Mouse (Mus musculus): Measurements from ENCODE around the gene Mbd6.

The Mbd6 gene

DNA sequence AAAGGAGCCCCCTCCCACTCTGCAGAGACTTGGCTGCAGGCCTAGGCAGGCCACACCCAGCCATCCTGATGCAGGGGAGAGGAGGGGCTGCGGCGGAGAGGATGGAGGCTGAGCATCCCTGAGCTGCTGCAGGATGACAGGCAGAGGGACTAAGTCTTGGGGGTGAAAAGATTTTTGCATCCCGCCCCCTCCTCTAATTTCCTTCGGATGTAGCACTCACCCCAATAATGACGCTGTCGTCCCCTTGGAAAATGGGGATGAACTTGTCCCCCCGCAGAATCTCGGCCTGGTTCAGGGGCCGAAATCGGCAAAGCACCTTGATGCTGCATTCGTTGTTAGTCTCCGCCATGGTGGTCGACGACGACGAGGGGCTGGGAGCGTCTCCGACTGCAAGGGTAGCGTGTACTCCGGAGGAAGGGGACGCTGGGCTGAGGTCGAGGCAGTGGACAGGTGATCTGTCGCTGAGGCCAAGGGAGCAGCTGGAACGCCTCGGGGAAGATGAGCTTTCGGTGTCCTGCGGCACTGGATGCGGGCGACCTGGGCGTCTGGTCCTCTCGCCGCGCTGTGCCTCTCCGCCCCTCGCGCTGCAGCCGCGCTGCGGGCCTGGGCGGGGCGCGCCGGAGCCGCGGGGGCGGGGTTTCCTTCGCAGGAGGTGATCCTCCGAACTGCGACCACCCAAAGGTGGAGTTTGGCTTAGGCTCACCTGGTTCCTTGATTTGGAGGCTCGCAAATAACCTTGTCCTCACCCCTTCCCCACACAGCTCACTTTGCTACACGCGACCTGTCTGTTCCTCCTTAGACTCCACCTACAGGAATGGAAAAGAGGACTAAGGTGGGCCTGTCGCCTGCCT lies 26.0 kb downstream of the Mbd6 start, which contains the start of gene Kif5a:
Gene Kif5a, minus strand, starts transcription at position 801 of the 851 bp plus-strand sequence.
- DNase-seq (ENCODE audit: low spot score), result no peak

DNA sequence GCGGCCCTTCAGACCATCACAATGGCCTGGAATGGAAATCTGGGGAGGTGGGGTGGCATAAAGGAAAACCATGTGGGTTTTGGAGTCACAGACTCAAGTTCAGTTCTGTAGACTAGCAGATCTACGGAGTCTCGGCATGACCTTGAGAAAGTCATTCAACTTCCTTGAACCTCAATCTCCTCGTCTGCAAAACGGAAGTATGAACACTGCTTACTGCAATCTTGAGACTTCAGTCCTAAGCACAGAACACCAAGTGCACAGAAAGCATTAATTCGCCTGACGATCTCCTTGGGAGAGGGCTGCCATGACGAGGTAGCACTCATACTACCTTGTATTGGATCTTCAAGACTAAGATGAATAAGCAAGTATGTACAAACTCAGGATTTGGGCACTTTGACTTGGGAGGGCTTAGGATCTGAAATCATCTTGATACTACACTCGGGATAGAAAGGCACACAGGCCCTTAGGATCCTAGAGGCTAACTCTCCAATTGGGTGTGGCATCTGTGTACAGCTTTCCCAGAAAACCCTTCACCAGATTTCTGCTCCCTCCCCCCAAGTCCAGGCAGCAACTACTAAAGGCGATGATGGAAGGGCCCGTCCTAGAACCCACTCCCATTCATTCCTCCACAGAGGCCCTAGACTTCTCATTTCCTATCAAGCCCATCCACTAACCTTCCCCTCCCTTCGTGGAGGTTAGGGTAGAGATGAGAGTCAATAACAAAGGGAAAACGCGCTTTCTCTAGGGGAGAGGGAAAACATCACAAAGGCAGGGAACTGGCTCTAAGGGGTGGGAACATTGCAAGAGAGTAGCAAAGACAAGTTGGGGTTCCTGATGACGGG lies 26.9 kb downstream of the Mbd6 start:
- DNase-seq (ENCODE audit: low spot score), result no peak

DNA sequence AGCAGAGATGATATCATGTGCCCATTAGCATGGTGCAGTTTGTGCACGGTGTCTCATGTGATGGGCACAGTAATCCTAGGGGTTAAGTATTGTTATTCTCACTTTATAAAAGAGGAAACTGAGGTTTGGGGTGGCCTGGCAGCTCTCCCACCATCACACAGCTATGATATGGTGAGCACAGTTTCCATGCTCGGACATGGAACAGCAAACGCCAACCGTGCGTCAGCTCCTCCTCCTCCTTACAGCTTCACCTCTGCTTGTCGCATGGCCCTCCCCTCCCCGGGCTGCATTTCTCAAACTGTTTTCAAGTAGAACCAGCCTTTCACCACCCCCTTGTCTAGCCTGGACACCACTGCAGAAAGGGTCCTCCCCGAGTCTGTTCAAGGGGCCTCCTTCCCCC lies 30.3 kb downstream of the Mbd6 start:
- DNase-seq (ENCODE audit: low spot score), result no peak

DNA sequence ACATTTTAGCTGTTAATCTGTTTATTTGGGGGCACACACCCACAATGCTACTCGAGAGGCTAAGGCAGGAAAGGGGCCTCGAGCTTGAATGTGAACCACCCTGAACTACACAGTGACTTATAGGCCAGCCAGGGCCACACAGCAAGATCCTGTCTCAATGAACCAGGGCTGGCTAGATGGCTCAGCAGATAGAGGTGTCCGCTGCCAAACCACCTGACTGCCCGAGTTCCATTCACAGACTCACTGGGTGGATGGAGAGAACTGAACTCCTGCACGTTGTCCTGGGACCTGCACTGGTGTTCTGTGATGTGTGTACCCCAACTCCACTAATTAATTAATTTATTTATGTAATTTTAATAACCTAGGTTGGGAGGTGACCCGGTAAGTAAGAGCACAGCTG lies 31.0 kb downstream of the Mbd6 start:
- DNase-seq (ENCODE audit: low spot score), result no peak

DNA sequence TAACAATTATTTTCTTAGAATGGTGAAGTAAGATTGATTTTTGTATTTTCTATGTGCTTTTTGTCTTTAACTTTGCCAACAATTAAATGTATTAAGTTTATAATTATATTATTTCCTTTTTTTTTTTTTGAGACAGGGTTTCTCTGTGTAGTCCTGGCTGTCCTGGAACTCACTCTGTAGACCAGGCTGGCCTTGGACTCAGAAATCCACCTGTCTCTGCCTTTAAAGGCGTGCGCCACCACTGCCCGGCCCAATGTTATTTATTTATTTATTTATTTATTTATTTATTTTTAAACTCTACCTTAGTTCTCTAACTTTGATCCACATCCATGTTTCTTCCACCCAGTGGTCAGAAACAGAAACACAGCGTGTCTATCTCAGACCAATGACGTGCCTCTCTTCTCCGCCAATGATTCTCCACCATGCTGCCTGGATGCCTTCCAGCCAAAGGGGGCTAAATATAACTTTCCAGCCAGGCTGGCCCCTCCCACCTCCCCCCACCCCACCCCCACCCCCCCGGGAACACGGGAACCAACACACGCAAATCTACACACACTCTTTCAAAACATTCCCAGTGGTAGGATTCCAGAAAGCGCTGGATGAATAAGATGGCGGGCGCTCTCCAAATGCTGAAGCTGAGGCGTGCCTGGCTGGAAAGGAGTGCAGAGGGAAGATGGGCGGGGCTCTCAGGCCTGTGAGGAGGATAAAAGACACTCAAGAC lies 33.0 kb downstream of the Mbd6 start:
- no peak for DNase-seq (ENCODE audit: low spot score)

DNA sequence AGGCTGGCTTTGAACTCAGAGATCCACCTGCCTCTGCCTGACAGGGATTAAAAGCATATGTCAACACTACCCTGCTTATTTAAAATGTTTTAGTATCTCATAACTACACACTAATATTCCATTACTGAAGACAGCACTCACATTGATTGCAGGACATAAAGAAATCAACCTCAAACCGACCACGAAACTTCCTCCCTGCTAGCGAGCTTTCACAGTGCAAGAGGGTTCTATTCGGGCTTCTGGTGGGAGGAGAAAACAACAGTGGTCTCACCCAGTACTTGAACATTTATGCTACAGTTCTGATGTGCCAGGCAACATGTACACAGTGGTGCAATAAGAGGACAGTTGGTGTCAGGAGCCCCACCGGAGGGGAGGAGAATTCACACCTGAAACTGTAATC lies 38.0 kb downstream of the Mbd6 start:
- DNase-seq (ENCODE audit: low spot score), result no peak

DNA sequence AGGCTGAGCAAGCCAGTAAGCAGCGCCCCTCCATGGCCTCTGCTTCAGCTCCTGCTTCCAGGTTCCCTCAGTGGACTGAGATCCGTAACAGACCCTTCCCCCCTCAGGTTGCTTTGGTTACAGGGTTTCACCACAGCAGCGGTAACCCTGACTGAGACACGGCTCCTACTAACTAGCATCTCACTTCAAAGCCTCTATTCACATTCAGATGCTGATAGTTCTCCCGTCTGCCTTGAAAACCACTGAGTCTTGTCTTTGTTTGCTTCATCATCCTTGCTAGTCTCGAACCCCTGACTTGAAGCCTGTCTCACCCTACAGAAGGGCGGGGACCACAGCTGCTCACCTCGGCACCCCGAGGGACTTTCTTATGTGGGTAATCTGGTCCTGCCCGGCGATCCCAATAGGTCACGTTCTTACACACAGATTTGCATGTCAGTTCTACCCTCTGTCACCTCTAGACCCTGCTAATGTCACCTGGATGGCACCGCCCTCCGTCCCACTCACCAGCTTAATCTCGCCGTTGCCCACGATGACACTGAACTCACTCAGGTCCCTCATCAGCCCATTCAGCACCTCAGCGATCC lies 50.5 kb downstream of the Mbd6 start:
- DNase-seq (ENCODE audit: low spot score), result no peak

DNA sequence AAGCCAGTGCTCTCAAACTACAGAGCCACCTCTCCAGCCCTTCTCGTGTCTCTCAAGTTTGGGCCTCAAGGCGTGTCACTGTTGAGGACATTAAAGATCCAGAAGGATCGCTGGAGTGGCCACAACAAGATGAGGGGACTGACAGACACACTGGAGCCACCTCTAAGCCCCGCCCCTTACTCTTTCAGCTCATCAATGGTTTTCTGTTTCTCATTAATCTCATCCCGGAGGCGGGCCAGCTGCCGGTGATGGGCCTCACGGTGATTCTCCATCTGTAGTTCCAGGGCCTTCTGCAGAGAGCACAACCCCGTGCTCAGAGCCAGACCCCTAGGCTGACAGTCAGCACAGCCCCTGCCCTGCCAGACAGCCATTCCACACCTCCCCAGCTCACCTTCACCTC lies 52.3 kb downstream of the Mbd6 start:
- no peak for DNase-seq (ENCODE audit: low spot score)

DNA sequence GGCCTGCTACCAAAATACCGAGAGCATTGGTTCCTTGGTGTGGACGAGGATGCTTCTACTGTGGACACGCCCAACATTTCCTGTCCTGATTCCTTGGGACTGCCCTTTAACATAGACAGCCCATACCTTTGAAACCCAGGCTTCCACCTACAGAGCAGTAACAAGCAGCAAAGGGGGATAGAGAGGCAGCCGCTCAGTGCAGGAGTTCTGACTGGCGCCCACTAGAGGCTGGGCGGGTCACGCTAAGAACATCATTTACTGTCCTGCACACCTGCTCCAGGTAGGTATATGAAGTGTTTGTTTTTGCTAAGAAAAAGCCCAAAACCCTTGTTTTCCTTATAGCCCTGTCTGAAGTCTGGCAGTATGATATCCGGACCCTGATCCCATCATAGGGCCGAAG lies 55.7 kb downstream of the Mbd6 start:
- DNase-seq (ENCODE audit: low spot score), result no peak

Data from ovary, postnatal 10 days (tissue).